Mouse (Mus musculus): ENCODE results near the gene Zic3. TPM values are rescaled to one million over a fixed set of nuclear protein-coding genes. Genes with fewer than 3 reads are reported as not detected.

Zic3 gene
- total and polyA plus RNA-seq, 3 experiments = not detected

DNA sequence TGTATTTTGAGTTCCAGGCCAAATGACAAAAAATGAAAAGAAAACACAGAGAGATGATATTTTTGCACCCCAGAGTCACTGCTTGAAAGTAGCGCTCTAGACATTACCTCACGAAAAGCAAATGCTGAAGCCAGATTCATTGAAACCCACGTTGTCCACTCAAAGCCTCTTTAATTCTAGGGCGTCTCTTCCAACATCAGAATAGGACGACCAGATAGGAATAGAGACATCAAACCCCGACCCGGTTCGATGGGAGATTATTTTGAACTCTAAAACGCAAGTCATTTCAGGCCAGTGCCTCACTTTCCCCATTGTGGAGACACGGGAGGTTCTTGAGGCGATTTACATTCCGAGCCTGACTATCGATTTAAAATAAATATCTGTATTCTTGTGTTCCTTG is 7.7 kb upstream of the Zic3 start:
- no peaks in the 10 kb centered on the region for H3K27me3 ChIP-seq (replicated peaks)
- dilution Hi-C loops (cut with MboI; ENCODE audit: extremely low pct_ligation_motif_present, extremely low pct_unique_long_range_greater_than_20kb, low sequenced_read_pairs) = no loop called here
- no peak for DNase-seq (ENCODE audit: extremely low read depth)
- H3K4me1 ChIP-seq (ENCODE audit: control insufficient read depth in 1 of 2, insufficient read depth in 2 of 2) = no peaks in the 10 kb centered on the region
- TF ChIP-seq ZMIZ1 (IDR thresholded peaks at IDR 0.05; ENCODE audit: low read depth, low read length) = no peak
- no peak for TF ChIP-seq TCF12 (IDR thresholded peaks at IDR 0.05; ENCODE audit: low read depth, low read length)
- TF ChIP-seq MEF2A (IDR thresholded peaks at IDR 0.05; ENCODE audit: borderline replicate concordance, low read depth, low read length) = no peak
- TF ChIP-seq NRF1 (IDR thresholded peaks at IDR 0.05; ENCODE audit: low read depth, low read length) = no peak
- H3K79me2 ChIP-seq (replicated peaks; ENCODE audit: control insufficient read depth, extremely low read depth, insufficient read depth, poor library complexity, severe bottlenecking) = no peaks in the 10 kb centered on the region
- H3K36me3 ChIP-seq (replicated peaks in 1 of 2; ENCODE audit: control insufficient read depth in 1 of 2, insufficient read depth in 1 of 2, low read length in 1 of 2) = no peaks in the 10 kb centered on the region
- H3K9ac ChIP-seq (ENCODE audit: insufficient read depth, low read depth) = no peak overlapping the region
- in situ Hi-C loops (cut with MboI; ENCODE audit: low pct_ligation_motif_present, low pct_unique_long_range_greater_than_20kb, low sequenced_read_pairs) = no loop called here
- no peak overlapping the region for H3K27ac ChIP-seq (ENCODE audit: insufficient read depth, low read depth)
- no peak overlapping the region for H3K4me2 ChIP-seq (ENCODE audit: insufficient read depth, low read depth, poor library complexity, severe bottlenecking)
- H3K4me3 ChIP-seq (replicated peaks in 1 of 3; ENCODE audit: low read depth in 2 of 3, low read length in 2 of 3, poor library complexity in 1 of 3) = no peak overlapping the region
- H3K9me3 ChIP-seq (replicated peaks; ENCODE audit: low read length) = peaks cover 23% of the 10 kb centered on the region

DNA sequence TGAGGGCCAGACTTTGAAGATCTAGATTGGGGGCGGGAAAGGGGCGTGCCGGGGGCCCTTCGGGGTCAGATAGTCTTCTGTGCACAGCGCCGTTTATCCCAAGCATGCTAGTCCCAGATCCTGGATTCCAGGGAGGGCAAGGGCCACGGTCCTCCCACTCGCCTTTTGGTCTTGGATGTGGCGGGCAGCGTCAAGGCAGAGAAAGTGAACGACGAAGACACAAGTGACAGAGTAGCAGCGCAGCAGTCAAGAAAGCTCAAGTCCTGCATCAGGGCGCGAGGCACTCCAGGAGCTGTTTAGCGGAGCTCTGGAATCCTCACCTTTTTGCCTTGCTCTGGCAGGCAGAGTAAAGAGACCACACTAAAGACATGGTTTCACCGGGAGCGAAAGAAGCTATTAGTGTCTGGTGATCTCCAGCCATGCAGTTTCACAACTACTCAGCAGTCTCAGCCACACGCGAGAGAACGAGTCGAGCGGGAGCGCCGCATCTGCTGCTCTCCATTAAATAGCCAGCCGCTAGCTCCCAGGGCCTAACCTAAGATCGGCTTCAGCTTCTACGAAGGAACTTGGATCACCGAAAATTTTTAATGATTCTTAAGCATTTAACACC is 7.1 kb upstream of the Zic3 start:
- Histone ChIP-seq H3K4me2 (ENCODE audit: insufficient read depth, low read depth, poor library complexity, severe bottlenecking) (no peak overlapping the region), H3K36me3 (replicated peaks in 1 of 2; ENCODE audit: control insufficient read depth in 1 of 2, insufficient read depth in 1 of 2, low read length in 1 of 2) (no peaks in the 10 kb centered on the region), H3K79me2 (replicated peaks; ENCODE audit: control insufficient read depth, extremely low read depth, insufficient read depth, poor library complexity, severe bottlenecking) (no peaks in the 10 kb centered on the region), H3K27ac (ENCODE audit: insufficient read depth, low read depth) (no peak overlapping the region), H3K9ac (ENCODE audit: insufficient read depth, low read depth) (no peak overlapping the region), H3K27me3 (replicated peaks) (no peaks in the 10 kb centered on the region), H3K4me3 (replicated peaks in 1 of 3; ENCODE audit: low read depth in 2 of 3, low read length in 2 of 3, poor library complexity in 1 of 3) (no peak overlapping the region), H3K9me3 (replicated peaks; ENCODE audit: low read length) (peaks cover 26% of the 10 kb centered on the region), H3K4me1 (ENCODE audit: control insufficient read depth in 1 of 2, insufficient read depth in 2 of 2) (no peaks in the 10 kb centered on the region)
- dilution Hi-C loops (cut with MboI; ENCODE audit: extremely low pct_ligation_motif_present, extremely low pct_unique_long_range_greater_than_20kb, low sequenced_read_pairs) (no loop called here), in situ Hi-C loops (cut with MboI; ENCODE audit: low pct_ligation_motif_present, low pct_unique_long_range_greater_than_20kb, low sequenced_read_pairs) (no loop called here)
- no peak for DNase-seq (ENCODE audit: extremely low read depth)
- no peak for TF ChIP-seq MXI1 (IDR thresholded peaks at IDR 0.05; ENCODE audit: low read depth, low read length)

DNA sequence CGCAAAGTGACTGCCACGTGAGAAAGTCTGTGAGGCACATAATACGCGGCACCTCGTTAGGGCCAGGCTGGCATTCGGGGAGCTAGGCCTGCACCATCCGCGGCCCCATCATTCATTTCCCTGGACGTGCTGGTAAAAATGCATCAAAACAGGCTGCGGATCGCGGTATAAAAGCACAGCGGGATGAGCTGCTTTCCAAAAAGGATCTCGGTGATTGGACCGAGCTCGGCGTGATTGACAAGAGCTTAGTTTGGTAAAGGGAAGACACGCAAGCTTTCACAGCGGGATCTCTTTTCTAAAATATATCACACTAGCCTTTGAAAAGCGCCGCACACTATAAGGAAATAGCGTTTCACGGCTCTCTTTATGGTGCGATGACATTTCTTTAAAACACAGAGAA is 3.8 kb upstream of the Zic3 start:
- no peaks in the 10 kb centered on the region for H3K79me2 ChIP-seq (replicated peaks; ENCODE audit: control insufficient read depth, extremely low read depth, insufficient read depth, poor library complexity, severe bottlenecking)
- no peak overlapping the region for H3K4me2 ChIP-seq (ENCODE audit: insufficient read depth, low read depth, poor library complexity, severe bottlenecking)
- peaks cover 29% of the 10 kb centered on the region for H3K9me3 ChIP-seq (replicated peaks; ENCODE audit: low read length)
- no peak overlapping the region for H3K4me3 ChIP-seq (replicated peaks in 1 of 3; ENCODE audit: low read depth in 2 of 3, low read length in 2 of 3, poor library complexity in 1 of 3)
- dilution Hi-C loops (cut with MboI; ENCODE audit: extremely low pct_ligation_motif_present, extremely low pct_unique_long_range_greater_than_20kb, low sequenced_read_pairs) (no loop called here), in situ Hi-C loops (cut with MboI; ENCODE audit: low pct_ligation_motif_present, low pct_unique_long_range_greater_than_20kb, low sequenced_read_pairs) (no loop called here)
- TF ChIP-seq ZMIZ1 (IDR thresholded peaks at IDR 0.05; ENCODE audit: low read depth, low read length) (no peak), JUN (IDR thresholded peaks at IDR 0.05; ENCODE audit: insufficient read depth, low read depth, low read length) (no peak)
- H3K4me1 ChIP-seq (ENCODE audit: control insufficient read depth in 1 of 2, insufficient read depth in 2 of 2) = no peaks in the 10 kb centered on the region
- no peak overlapping the region for H3K9ac ChIP-seq (ENCODE audit: insufficient read depth, low read depth)
- DNase-seq (ENCODE audit: extremely low read depth) = no peak
- H3K36me3 ChIP-seq (replicated peaks in 1 of 2; ENCODE audit: control insufficient read depth in 1 of 2, insufficient read depth in 1 of 2, low read length in 1 of 2) = no peaks in the 10 kb centered on the region
- no peak overlapping the region for H3K27ac ChIP-seq (ENCODE audit: insufficient read depth, low read depth)
- H3K27me3 ChIP-seq (replicated peaks) = no peaks in the 10 kb centered on the region
